Mouse (Mus musculus) liver, embryonic 16.5 days (tissue): ENCODE data around the gene Tmem222. TPM values are rescaled to one million over a fixed set of nuclear protein-coding genes. Genes with fewer than 3 reads are reported as not detected.
A peak's percentile ranks its signal among the peaks of the same experiment; 100 is the strongest.

Experiments used
- ATAC-seq: fragments of 200-750 bp; cut with Nextera tagmentation; 2 replicates; pipeline ENCODE4 v1.8.0; 2017; ENCODE audit warnings: low read depth, mild to moderate bottlenecking, moderate number of reproducible peaks, moderate library complexity
- H3K27ac ChIP-seq: fragments of 300-500 bp; sonication (generic); 2 replicates; pipeline ENCODE4 v1.5.1; 2014; ENCODE audit warnings: mild to moderate bottlenecking, low read length
- H3K27me3 ChIP-seq: fragments of 300-500 bp; sonication (generic); 2 replicates; pipeline ENCODE4 v1.6.1; 2014; ENCODE audit warnings: low read depth, low read length, mixed read lengths; ENCODE audit not compliant: control insufficient read depth, insufficient read depth
- H3K36me3 ChIP-seq: fragments of 300-500 bp; sonication (generic); 2 replicates; pipeline ENCODE4 v1.6.1; 2014; ENCODE audit warnings: mild to moderate bottlenecking; ENCODE audit not compliant: control insufficient read depth, insufficient read depth
- H3K4me1 ChIP-seq: fragments of 300-500 bp; sonication (generic); 2 replicates; pipeline ENCODE4 v1.6.1; 2014; ENCODE audit warnings: low read depth, low read length, mixed read lengths; ENCODE audit not compliant: control insufficient read depth
- H3K4me2 ChIP-seq: fragments of 300-500 bp; sonication (generic); 2 replicates; pipeline ENCODE4 v1.6.1; 2014; ENCODE audit warnings: low read depth, low read length, mixed read lengths
- H3K4me3 ChIP-seq: fragments of 300-500 bp; sonication (generic); 2 replicates; pipeline ENCODE4 v1.5.1; 2014; ENCODE audit warnings: low read depth, mild to moderate bottlenecking, low read length
- H3K9ac ChIP-seq: fragments of 300-500 bp; sonication (generic); 2 replicates; pipeline ENCODE4 v1.6.1; 2014; ENCODE audit warnings: low read depth, low read length
- H3K9me3 ChIP-seq: fragments of 300-500 bp; sonication (generic); replicated peaks from 2 replicates; pipeline ENCODE4 v1.6.1; 2016; ENCODE audit warnings: low read length; ENCODE audit not compliant: control insufficient read depth
- WGBS: fragments of 180-500 bp; shearing (Covaris S2); extraction: QIAGEN DNeasy Blood & Tissue Kit; methylation state at CpG from one replicate; pipeline ENCODE4 v1.1.7; 2014; ENCODE audit not compliant: insufficient replicate concordance; 5-methylcytosine and 5-hydroxymethylcytosine counted together
- polyA plus RNA-seq: library from polyadenylated mRNA; unstranded; fragments of >200 nt; fragmentation: Nextera tagmentation; extraction: Ambion mirVana; gene quantifications from 2 replicates; pipeline ENCODE4 v1.2.1, GENCODE M21; 2015

Tmem222 gene
- polyA plus RNA-seq, 1 experiment from 2014 or later, result 34.9 TPM

GRCm38 (mm10) chr4:133278067-133278466, 475 bp upstream of the Tmem222 start:
- H3K27ac ChIP-seq, result peak overlapping the region; percentile 92
- ATAC-seq, result no peak
- no peaks in the 10 kb centered on the region; the same call in 1 of the 2 replicates for H3K36me3 ChIP-seq
- peak overlapping the region; percentile 93 for H3K4me3 ChIP-seq
- WGBS, result 11% methylated on average over 6 of the region's 6 CpGs
- H3K9ac ChIP-seq, result peak overlapping the region; percentile 90
- no peaks in the 10 kb centered on the region for H3K9me3 ChIP-seq
- H3K4me2 ChIP-seq, result peak overlapping the region; percentile 73
- H3K4me1 ChIP-seq, result peaks cover 29% of the 10 kb centered on the region
- no peaks in the 10 kb centered on the region for H3K27me3 ChIP-seq

DNA sequence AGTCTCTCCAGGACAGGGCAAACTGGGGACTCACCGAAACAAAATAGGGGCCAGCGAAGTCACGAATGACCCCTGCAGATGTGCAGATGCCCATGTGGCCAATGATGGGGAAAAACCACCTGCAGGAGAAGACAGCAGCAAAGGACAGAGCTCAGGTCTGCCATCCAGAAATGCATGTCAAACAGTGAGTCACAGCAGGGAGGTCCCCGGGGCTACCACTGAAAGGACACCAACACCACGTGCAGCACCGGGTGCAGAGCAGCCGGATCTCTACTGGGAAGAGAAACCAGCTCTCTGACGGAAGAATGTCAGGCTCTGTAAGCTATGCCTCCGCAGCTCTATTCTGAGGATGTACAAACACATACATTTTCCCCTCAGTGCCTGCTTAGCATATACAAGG, 6.7 kb downstream of the Tmem222 start:
- Histone ChIP-seq H3K27ac (no peak overlapping the region), H3K36me3 (peaks cover 32% of the 10 kb centered on the region), H3K9me3 (no peaks in the 10 kb centered on the region), H3K9ac (no peak overlapping the region), H3K4me1 (peaks cover 6% of the 10 kb centered on the region), H3K4me3 (no peak overlapping the region), H3K27me3 (no peaks in the 10 kb centered on the region), H3K4me2 (no peak overlapping the region)
- ATAC-seq, result no peak
- 87% methylated on average over 9 of the region's 9 CpGs for WGBS

DNA sequence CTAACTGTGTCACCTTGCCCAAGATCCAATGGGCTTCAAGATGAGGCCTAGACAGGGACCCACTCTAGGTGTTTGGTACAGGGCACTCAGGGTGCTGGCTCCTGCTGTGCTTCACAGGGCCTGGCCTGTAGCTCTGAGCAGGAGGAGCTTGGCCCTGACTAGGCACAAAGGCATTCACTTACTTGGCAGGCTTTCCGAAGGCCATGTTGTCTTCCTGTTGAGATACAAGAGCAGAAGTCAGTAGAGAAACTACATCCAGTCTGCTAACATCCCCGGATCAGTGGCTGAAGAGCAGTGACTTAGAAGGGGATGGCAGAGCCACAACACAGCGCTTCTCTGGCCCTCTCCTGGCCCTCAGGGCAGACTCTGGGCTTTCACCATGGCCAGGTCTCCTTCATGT, 8.0 kb downstream of the Tmem222 start:
- no peak overlapping the region for H3K4me3 ChIP-seq
- H3K27me3 ChIP-seq, result no peaks in the 10 kb centered on the region
- no peak overlapping the region for H3K4me2 ChIP-seq
- peaks cover 38% of the 10 kb centered on the region for H3K36me3 ChIP-seq
- WGBS, result 77% methylated on average over 3 of the region's 3 CpGs
- ATAC-seq, result no peak
- H3K4me1 ChIP-seq, result no peaks in the 10 kb centered on the region
- no peak overlapping the region for H3K9ac ChIP-seq
- H3K9me3 ChIP-seq, result no peaks in the 10 kb centered on the region
- H3K27ac ChIP-seq, result 0 out of 2 replicates have a peak overlapping the region, but pooled peaks have one; percentile 13

GRCm38 (mm10) chr4:133268931-133269330, 8.7 kb downstream of the Tmem222 start:
- WGBS, result 76% methylated on average over 3 of the region's 3 CpGs

DNA sequence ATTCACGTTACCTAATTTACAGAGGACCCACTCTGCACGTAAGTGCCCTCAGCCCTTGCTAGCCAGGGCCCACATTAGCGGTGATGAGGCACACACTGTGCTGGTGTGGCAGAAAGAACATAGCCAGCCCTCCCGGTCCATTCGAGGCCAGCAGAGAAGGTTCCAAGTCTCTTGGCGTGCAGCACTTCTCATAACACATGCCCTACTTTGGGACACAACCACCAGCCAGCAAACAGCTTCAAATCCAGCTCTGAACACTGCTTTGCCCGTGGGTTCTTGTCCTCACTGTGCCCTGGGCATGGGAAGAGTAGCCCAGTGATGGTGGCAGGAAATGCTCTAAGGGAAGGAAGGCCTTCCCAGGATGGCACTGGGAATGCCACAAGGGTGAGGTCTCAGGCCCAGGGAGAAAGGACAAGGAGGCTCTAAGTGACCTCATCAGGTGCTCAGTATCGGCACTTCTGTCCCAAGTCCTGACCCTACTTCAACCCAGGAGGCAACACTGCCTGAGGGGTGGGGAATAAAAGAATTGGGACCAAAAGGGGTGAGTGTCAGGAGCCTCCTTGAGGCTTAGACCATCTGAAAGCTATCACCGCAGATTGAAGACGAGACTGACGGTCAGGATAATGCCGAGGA, 11.2 kb downstream of the Tmem222 start:
- WGBS, result 84% methylated on average over 12 of the region's 12 CpGs
- no peak for ATAC-seq

More at GRCm38 (mm10) chr4:133268931-133269330, 8.7 kb downstream of the Tmem222 start:
- no peak for ATAC-seq
- no peak overlapping the region for H3K4me3 ChIP-seq
- H3K9me3 ChIP-seq, result no peaks in the 10 kb centered on the region
- H3K4me2 ChIP-seq, result no peak overlapping the region
- no peaks in the 10 kb centered on the region for H3K27me3 ChIP-seq
- no peaks in the 10 kb centered on the region for H3K4me1 ChIP-seq
- no peak overlapping the region for H3K9ac ChIP-seq
- no peak overlapping the region for H3K27ac ChIP-seq
- H3K36me3 ChIP-seq, result peaks cover 38% of the 10 kb centered on the region

DNA sequence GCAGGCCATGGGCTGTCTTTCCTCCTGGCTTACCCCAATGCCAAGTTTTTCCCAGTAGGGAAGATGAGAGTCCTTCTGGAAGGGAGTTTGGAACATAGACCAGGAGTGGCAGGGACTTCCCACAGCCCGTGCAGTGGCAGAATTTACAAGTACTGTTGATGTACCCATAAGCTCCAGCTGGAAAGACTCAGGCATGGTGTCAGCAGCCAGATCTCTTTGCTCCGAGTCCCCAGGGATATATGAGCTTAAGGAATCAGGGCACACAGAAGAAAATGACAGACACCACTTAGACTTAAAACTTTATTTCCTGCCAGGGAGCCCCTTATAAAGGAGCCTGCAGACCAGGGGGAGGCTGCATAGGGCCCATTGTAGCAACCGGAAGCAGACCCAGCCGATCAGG, 11.8 kb downstream of the Tmem222 start:
- 86% methylated on average over 4 of the region's 4 CpGs for WGBS

More for the DNA sequence above, 11.2 kb downstream of the Tmem222 start:
- H3K27me3 ChIP-seq, result no peaks in the 10 kb centered on the region
- H3K9me3 ChIP-seq, result no peaks in the 10 kb centered on the region
- H3K4me3 ChIP-seq, result no peak overlapping the region
- H3K36me3 ChIP-seq, result peaks cover 38% of the 10 kb centered on the region
- H3K27ac ChIP-seq, result no peak overlapping the region
- H3K4me1 ChIP-seq, result no peaks in the 10 kb centered on the region
- no peak overlapping the region for H3K9ac ChIP-seq
- H3K4me2 ChIP-seq, result no peak overlapping the region

DNA sequence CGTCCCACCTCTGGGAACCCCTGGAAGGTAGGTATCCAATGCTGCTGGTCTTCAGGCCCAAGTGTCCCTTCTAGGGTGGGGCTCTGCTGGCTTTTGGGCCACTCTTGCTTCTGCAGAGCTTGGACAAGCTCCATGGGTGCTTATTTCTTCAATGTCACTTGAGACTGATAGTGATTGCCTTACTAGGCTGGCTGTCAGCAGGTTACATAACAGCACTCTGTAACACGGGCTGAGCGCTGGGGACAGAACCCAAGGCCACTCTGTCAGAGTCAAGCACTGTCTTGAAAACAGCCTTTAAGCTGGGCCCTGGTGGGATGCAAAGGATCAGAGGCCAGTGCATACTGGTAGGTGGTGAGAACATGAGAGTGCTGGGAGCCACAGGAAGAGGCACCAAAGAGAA, 12.3 kb downstream of the Tmem222 start:
- WGBS, result 82% methylated on average over 3 of the region's 3 CpGs
- no peak overlapping the region for H3K4me3 ChIP-seq
- peaks cover 38% of the 10 kb centered on the region for H3K36me3 ChIP-seq
- H3K4me2 ChIP-seq, result no peak overlapping the region
- no peaks in the 10 kb centered on the region for H3K9me3 ChIP-seq
- no peak for ATAC-seq
- H3K4me1 ChIP-seq, result no peaks in the 10 kb centered on the region
- no peaks in the 10 kb centered on the region for H3K27me3 ChIP-seq
- no peak overlapping the region for H3K9ac ChIP-seq
- no peak overlapping the region for H3K27ac ChIP-seq

More for the DNA sequence above, 11.8 kb downstream of the Tmem222 start:
- Histone ChIP-seq H3K4me1 (no peaks in the 10 kb centered on the region), H3K36me3 (peaks cover 38% of the 10 kb centered on the region), H3K4me2 (no peak overlapping the region), H3K4me3 (no peak overlapping the region), H3K27me3 (no peaks in the 10 kb centered on the region), H3K27ac (no peak overlapping the region), H3K9me3 (no peaks in the 10 kb centered on the region), H3K9ac (no peak overlapping the region)
- ATAC-seq, result no peak

DNA sequence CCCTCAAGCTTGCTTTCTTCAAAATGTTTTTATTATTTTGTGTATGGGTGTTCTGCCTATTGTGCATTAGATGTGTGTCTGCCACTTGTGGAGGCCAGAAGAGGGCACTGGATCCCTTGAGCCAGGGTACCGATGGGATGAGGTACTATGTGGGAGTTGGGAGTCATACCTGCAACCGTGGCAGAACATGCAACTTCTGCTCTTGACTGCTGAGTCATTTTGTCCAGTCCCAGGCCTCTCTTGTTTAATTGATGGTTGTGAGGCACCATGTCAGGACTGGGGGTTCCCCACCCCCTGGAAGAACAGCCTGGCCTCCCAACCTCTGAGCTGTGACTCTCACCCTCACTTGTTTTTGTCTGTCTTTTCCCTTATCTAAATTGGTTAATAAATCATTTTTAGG, 13.0 kb downstream of the Tmem222 start:
- WGBS, result 71% methylated on average over 2 of the region's 2 CpGs
- H3K36me3 ChIP-seq, result peaks cover 36% of the 10 kb centered on the region

DNA sequence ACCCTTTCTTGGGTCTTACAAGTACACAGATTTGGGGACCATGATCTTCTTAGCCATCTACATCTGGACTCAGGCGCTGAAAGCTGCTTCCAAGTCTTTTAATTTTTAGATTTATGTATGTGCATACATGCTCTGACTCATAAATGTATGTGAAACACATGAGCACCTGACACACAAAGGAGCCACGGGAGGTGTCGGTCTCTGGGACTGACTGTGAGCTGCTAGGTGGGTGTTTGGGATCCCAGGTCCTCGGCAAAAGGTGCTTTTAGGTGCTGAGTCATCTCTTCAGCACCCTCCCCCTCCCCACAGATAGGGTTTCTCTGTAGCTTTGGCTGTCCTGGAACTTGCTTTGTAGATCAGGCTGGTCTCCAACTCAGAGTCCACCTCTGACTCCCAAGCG, 13.8 kb downstream of the Tmem222 start:
- no peak overlapping the region for H3K4me2 ChIP-seq
- no peak for ATAC-seq
- H3K4me3 ChIP-seq, result no peak overlapping the region
- H3K9ac ChIP-seq, result no peak overlapping the region
- no peaks in the 10 kb centered on the region for H3K4me1 ChIP-seq
- 66% methylated on average over 5 of the region's 5 CpGs for WGBS
- H3K9me3 ChIP-seq, result no peaks in the 10 kb centered on the region
- peaks cover 29% of the 10 kb centered on the region for H3K36me3 ChIP-seq
- H3K27me3 ChIP-seq, result no peaks in the 10 kb centered on the region
- no peak overlapping the region for H3K27ac ChIP-seq

More for the DNA sequence above, 13.0 kb downstream of the Tmem222 start:
- H3K9ac ChIP-seq, result no peak overlapping the region
- no peaks in the 10 kb centered on the region for H3K4me1 ChIP-seq
- no peak overlapping the region for H3K4me2 ChIP-seq
- no peak overlapping the region for H3K4me3 ChIP-seq
- no peak overlapping the region for H3K27ac ChIP-seq
- ATAC-seq, result no peak
- no peaks in the 10 kb centered on the region for H3K27me3 ChIP-seq
- H3K9me3 ChIP-seq, result no peaks in the 10 kb centered on the region
